Mouse (Mus musculus) heart, embryonic 11.5 days (tissue): Measurements from ENCODE around the gene Magoh. TPM values are rescaled to one million over a fixed set of nuclear protein-coding genes. Genes with fewer than 3 reads are reported as not detected.

Experiments used
- ATAC-seq: fragments of 200-750 bp; cut with Nextera tagmentation; replicated peaks from 2 replicates; pipeline ENCODE4 v1.8.0; 2017; ENCODE audit warnings: moderate library complexity; ENCODE audit not compliant: insufficient number of reproducible peaks, low FRiP score, low TSS enrichment
- H3K27ac ChIP-seq: fragments of 300-500 bp; sonication (generic); 2 replicates; pipeline ENCODE4 v1.5.1; 2014; ENCODE audit warnings: mild to moderate bottlenecking, low read depth, low read length
- H3K27me3 ChIP-seq: fragments of 300-500 bp; sonication (generic); 2 replicates; pipeline ENCODE4 v1.6.1; 2014; ENCODE audit warnings: mild to moderate bottlenecking, low read length, mixed read lengths; ENCODE audit not compliant: control insufficient read depth, insufficient read depth
- H3K36me3 ChIP-seq: fragments of 300-500 bp; sonication (generic); 2 replicates; pipeline ENCODE4 v1.6.1; 2014; ENCODE audit warnings: mild to moderate bottlenecking, low read length, moderate library complexity, mixed read lengths; ENCODE audit not compliant: control insufficient read depth, insufficient read depth
- H3K4me1 ChIP-seq: fragments of 300-500 bp; sonication (generic); 2 replicates; pipeline ENCODE4 v1.6.1; 2014; ENCODE audit warnings: low read length; ENCODE audit not compliant: control insufficient read depth, insufficient read depth
- H3K4me2 ChIP-seq: fragments of 300-500 bp; sonication (generic); 2 replicates; pipeline ENCODE4 v1.6.1; 2014; ENCODE audit warnings: mild to moderate bottlenecking, moderate library complexity
- H3K4me3 ChIP-seq: fragments of 300-500 bp; sonication (generic); 2 replicates; pipeline ENCODE4 v1.5.1; 2014; ENCODE audit warnings: low read depth, low read length
- H3K9ac ChIP-seq: fragments of 300-500 bp; sonication (generic); 2 replicates; pipeline ENCODE4 v1.6.1; 2014; ENCODE audit warnings: mild to moderate bottlenecking, low read depth, low read length, moderate library complexity
- H3K9me3 ChIP-seq: fragments of 300-500 bp; sonication (generic); replicated peaks from 2 replicates; pipeline ENCODE4 v1.6.1; 2016; ENCODE audit warnings: low read length; ENCODE audit not compliant: control insufficient read depth
- WGBS: fragments of 180-500 bp; shearing (Covaris S2); extraction: QIAGEN DNeasy Blood & Tissue Kit; methylation state at CpG from one replicate; pipeline ENCODE4 v1.1.7; 2014; ENCODE audit not compliant: insufficient replicate concordance; 5-methylcytosine and 5-hydroxymethylcytosine counted together
- polyA plus RNA-seq: library from polyadenylated mRNA; unstranded; fragments of >200 nt; fragmentation: Nextera tagmentation; extraction: Ambion mirVana; gene quantifications from 2 replicates; pipeline ENCODE4 v1.2.1, GENCODE M21; 2014

Gene Magoh
- polyA plus RNA-seq, 1 experiment from 2014 or later = 123 TPM

- Histone ChIP-seq H3K9ac (no peak overlapping the region), H3K4me1 (no peaks in the 10 kb centered on the region), H3K4me2 (no peak overlapping the region), H3K36me3 (no peaks in the 10 kb centered on the region), H3K27ac (no peak overlapping the region), H3K27me3 (peaks cover 15% of the 10 kb centered on the region), H3K9me3 (no peaks in the 10 kb centered on the region), H3K4me3 (no peak overlapping the region)
- no peak for ATAC-seq
- 87% methylated on average over 3 of the region's 3 CpGs for WGBS
Observed at GRCm38 (mm10) chr4:107837910-107838309, 41.6 kb upstream of the Magoh start.

GRCm38 (mm10) chr4:107843687-107844086 lies 35.9 kb upstream of the Magoh start:
- no peaks in the 10 kb centered on the region for H3K36me3 ChIP-seq
- ATAC-seq = no peak
- H3K27me3 ChIP-seq = peaks cover 35% of the 10 kb centered on the region
- H3K4me1 ChIP-seq = peaks cover 5% of the 10 kb centered on the region; the same call in 1 of the 2 replicates
- no peak overlapping the region for H3K9ac ChIP-seq
- no peak overlapping the region for H3K4me3 ChIP-seq
- H3K27ac ChIP-seq = no peak overlapping the region
- no peaks in the 10 kb centered on the region for H3K9me3 ChIP-seq
- 87% methylated on average over 8 of the region's 8 CpGs for WGBS
- H3K4me2 ChIP-seq = no peak overlapping the region

- no peak overlapping the region for H3K4me2 ChIP-seq
- H3K4me1 ChIP-seq = peaks cover 5% of the 10 kb centered on the region; the same call in 1 of the 2 replicates
- no peak overlapping the region for H3K4me3 ChIP-seq
- no peaks in the 10 kb centered on the region for H3K9me3 ChIP-seq
- H3K36me3 ChIP-seq = no peaks in the 10 kb centered on the region
- 5% methylated on average over 10 of the region's 10 CpGs for WGBS
- ATAC-seq = no peak
- peaks cover 35% of the 10 kb centered on the region for H3K27me3 ChIP-seq
- H3K9ac ChIP-seq = no peak overlapping the region
- H3K27ac ChIP-seq = no peak overlapping the region
Observed at GRCm38 (mm10) chr4:107844971-107845370, 34.6 kb upstream of the Magoh start.

- peak overlapping the region; percentile 74 for H3K4me2 ChIP-seq
- H3K36me3 ChIP-seq = no peaks in the 10 kb centered on the region
- peaks cover 5% of the 10 kb centered on the region; the same call in 1 of the 2 replicates for H3K4me1 ChIP-seq
- no peak overlapping the region for H3K4me3 ChIP-seq
- WGBS = 54% methylated on average over 7 of the region's 7 CpGs
- H3K27ac ChIP-seq = no peak overlapping the region
- no peak overlapping the region for H3K9ac ChIP-seq
- peaks cover 37% of the 10 kb centered on the region for H3K27me3 ChIP-seq
- ATAC-seq = no peak
- no peaks in the 10 kb centered on the region for H3K9me3 ChIP-seq
Observed at GRCm38 (mm10) chr4:107846795-107847194, 32.8 kb upstream of the Magoh start.

GRCm38 (mm10) chr4:107848546-107848945 lies 31.0 kb upstream of the Magoh start:
- WGBS = 75% methylated on average over 5 of the region's 5 CpGs
- Histone ChIP-seq H3K27me3 (peaks cover 35% of the 10 kb centered on the region), H3K4me3 (no peak overlapping the region), H3K9ac (no peak overlapping the region), H3K36me3 (no peaks in the 10 kb centered on the region), H3K9me3 (no peaks in the 10 kb centered on the region), H3K4me2 (no peak overlapping the region), H3K27ac (no peak overlapping the region), H3K4me1 (peaks cover 5% of the 10 kb centered on the region; the same call in 1 of the 2 replicates)
- no peak for ATAC-seq

GRCm38 (mm10) chr4:107849621-107850020 lies 29.9 kb upstream of the Magoh start:
- Histone ChIP-seq H3K4me1 (peaks cover 5% of the 10 kb centered on the region; the same call in 1 of the 2 replicates), H3K9me3 (no peaks in the 10 kb centered on the region), H3K27me3 (peaks cover 38% of the 10 kb centered on the region), H3K4me3 (no peak overlapping the region), H3K36me3 (no peaks in the 10 kb centered on the region), H3K9ac (no peak overlapping the region), H3K27ac (no peak overlapping the region), H3K4me2 (no peak overlapping the region)
- 69% methylated on average over 9 of the region's 9 CpGs for WGBS
- no peak for ATAC-seq

- peaks cover 5% of the 10 kb centered on the region; the same call in 1 of the 2 replicates for H3K4me1 ChIP-seq
- H3K27me3 ChIP-seq = peaks cover 38% of the 10 kb centered on the region
- no peaks in the 10 kb centered on the region for H3K36me3 ChIP-seq
- H3K9ac ChIP-seq = no peak overlapping the region
- no peak overlapping the region for H3K4me2 ChIP-seq
- no peak for ATAC-seq
- no peaks in the 10 kb centered on the region for H3K9me3 ChIP-seq
- no peak overlapping the region for H3K27ac ChIP-seq
- H3K4me3 ChIP-seq = no peak overlapping the region
- 80% methylated on average over 8 of the region's 8 CpGs for WGBS
Observed at GRCm38 (mm10) chr4:107850091-107850490, 29.5 kb upstream of the Magoh start.

- no peak overlapping the region for H3K4me2 ChIP-seq
- H3K4me1 ChIP-seq = no peaks in the 10 kb centered on the region
- 84% methylated on average over 8 of the region's 8 CpGs for WGBS
- no peaks in the 10 kb centered on the region for H3K9me3 ChIP-seq
- H3K27ac ChIP-seq = no peak overlapping the region
- no peak overlapping the region for H3K4me3 ChIP-seq
- H3K9ac ChIP-seq = no peak overlapping the region
- H3K27me3 ChIP-seq = peaks cover 7% of the 10 kb centered on the region
- no peaks in the 10 kb centered on the region for H3K36me3 ChIP-seq
- ATAC-seq = no peak
Observed at GRCm38 (mm10) chr4:107853333-107853732, 26.2 kb upstream of the Magoh start.

- Histone ChIP-seq H3K4me1 (no peaks in the 10 kb centered on the region), H3K4me2 (no peak overlapping the region), H3K27me3 (peaks cover 6% of the 10 kb centered on the region; the same call in 1 of the 2 replicates), H3K27ac (no peak overlapping the region), H3K9ac (no peak overlapping the region), H3K4me3 (no peak overlapping the region), H3K36me3 (no peaks in the 10 kb centered on the region), H3K9me3 (no peaks in the 10 kb centered on the region)
- no peak for ATAC-seq
- WGBS = 78% methylated on average over 7 of the region's 7 CpGs
Observed at GRCm38 (mm10) chr4:107853836-107854235, 25.7 kb upstream of the Magoh start.
